Mouse (Mus musculus) heart, adult 2 months (tissue): ENCODE data around the gene Spag16.

Source experiments
- CTCF ChIP-seq: fragments of 200-600 bp; IDR thresholded peaks from 2 replicates; pipeline ENCODE4 v1.8.1; 2022; ENCODE audit warnings: antibody characterized with exemption, mild to moderate bottlenecking, moderate library complexity
- EP300 ChIP-seq: fragments of 200-500 bp; IDR thresholded peaks from 2 replicates; pipeline ENCODE4 v1.6.1; 2011; ENCODE audit warnings: low read depth, low read length, control low read depth; ENCODE audit not compliant: insufficient read depth
- POLR2A ChIP-seq: fragments of 200-500 bp; IDR thresholded peaks from 2 replicates; pipeline ENCODE4 v1.6.1; 2011; ENCODE audit warnings: mild to moderate bottlenecking, low read depth, low read length, control low read depth; ENCODE audit not compliant: insufficient read depth

DNA sequence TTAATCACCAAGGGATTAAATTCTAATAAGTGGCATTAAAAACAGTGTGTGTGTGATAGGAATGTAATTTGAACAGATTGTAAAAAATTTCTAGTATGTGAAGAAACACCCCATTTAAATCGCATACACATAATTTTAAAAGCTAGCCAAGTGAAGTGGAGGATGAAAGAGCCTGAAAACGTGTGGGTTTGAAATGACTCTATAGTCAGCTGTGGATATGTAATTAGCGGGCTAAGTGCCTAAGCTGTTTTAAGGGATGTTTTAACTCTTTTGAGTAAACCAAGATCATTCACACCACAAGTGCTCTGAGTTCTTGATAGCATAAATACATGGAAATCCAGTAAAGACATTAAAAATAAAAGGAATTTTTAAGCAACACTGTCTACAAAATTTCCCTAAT is 524.6 kb downstream of the Spag16 start:
- TF ChIP-seq CTCF (no peak), POLR2A (no peak), EP300 (no peak)
